In genomic region chr10:79865189-79865601, GRCm38 (mm10) we compare ENCODE assay signal across 8 mouse cellular contexts. TPM values are rescaled to one million over a fixed set of nuclear protein-coding genes. Genes with fewer than 3 reads are reported as not detected.
DNase-seq lines count a peak whose midpoint lies in the region; ATAC-seq and TF ChIP-seq lines count a peak whose summit lies in the region.

No protein-coding gene starts in this region.

- no peak overlapping the region for H3K4me2 ChIP-seq in lung, embryonic 14.5 days
- no peak overlapping the region for H3K4me2 ChIP-seq in limb, embryonic 11.5 days (ENCODE audit: low read depth, severe bottlenecking)
- H3K4me2 ChIP-seq in stomach, embryonic 14.5 days (replicated peaks; ENCODE audit: low read depth, low read length): no peak overlapping the region

- H3K36me3 ChIP-seq in lung, embryonic 14.5 days (ENCODE audit: insufficient read depth): peaks cover 67% of the 10 kb centered on the region
- peaks cover 44% of the 10 kb centered on the region for H3K36me3 ChIP-seq in limb, embryonic 11.5 days (ENCODE audit: control insufficient read depth, insufficient read depth, low read length)
- H3K36me3 ChIP-seq in stomach, embryonic 14.5 days (ENCODE audit: control insufficient read depth, insufficient read depth, low read length): peaks cover 59% of the 10 kb centered on the region

- intact Hi-C loops in left cerebral cortex, adult 2 months (cut with DNase I): no loop called here

- no peaks in the 10 kb centered on the region for H3K9me3 ChIP-seq in lung, embryonic 14.5 days (ENCODE audit: low read depth, low read length)
- no peaks in the 10 kb centered on the region for H3K9me3 ChIP-seq in limb, embryonic 11.5 days (ENCODE audit: control insufficient read depth, low read length)
- no peaks in the 10 kb centered on the region for H3K9me3 ChIP-seq in stomach, embryonic 14.5 days (ENCODE audit: control insufficient read depth, low read depth, low read length)

- 42% methylated on average over 12 of the region's 12 CpGs for WGBS in lung, embryonic 14.5 days
- 70% methylated on average over 12 of the region's 12 CpGs for WGBS in limb, embryonic 11.5 days
- 58% methylated on average over 12 of the region's 12 CpGs for WGBS in stomach, embryonic 14.5 days

- ATAC-seq in CD4-positive, CD25-positive, alpha-beta regulatory T cell, adult 4 months: no peak
- peak; percentile 28 for ATAC-seq in lung, embryonic 14.5 days (ENCODE audit: insufficient read depth)
- 0 out of 2 replicates have a peak, but pooled peaks have one; percentile 5 for ATAC-seq in limb, embryonic 11.5 days (ENCODE audit: insufficient number of reproducible peaks, low FRiP score, low TSS enrichment, low read depth)
- ATAC-seq in stomach, embryonic 14.5 days (ENCODE audit: insufficient number of reproducible peaks, insufficient read depth, low FRiP score, low read depth): peak; percentile 19; the same call in 1 of the 2 replicates

- H3K27me3 ChIP-seq in lung, embryonic 14.5 days (ENCODE audit: insufficient read depth, low read length): no peaks in the 10 kb centered on the region
- no peaks in the 10 kb centered on the region for H3K27me3 ChIP-seq in limb, embryonic 11.5 days (ENCODE audit: control insufficient read depth, insufficient read depth, low read length)
- H3K27me3 ChIP-seq in stomach, embryonic 14.5 days (ENCODE audit: control insufficient read depth, insufficient read depth, low read length): no peaks in the 10 kb centered on the region

- peak overlapping the region; percentile 32; the same call in 1 of the 2 replicates for H3K27ac ChIP-seq in lung, embryonic 14.5 days (ENCODE audit: low read depth)
- H3K27ac ChIP-seq in limb, embryonic 11.5 days (replicated peaks; ENCODE audit: low read depth, low read length): no peak overlapping the region
- H3K27ac ChIP-seq in stomach, embryonic 14.5 days (ENCODE audit: low read length): peak overlapping the region; percentile 21; the same call in 1 of the 2 replicates
- H3K27ac ChIP-seq in left cerebral cortex, adult 2 months: no peak overlapping the region

- H3K4me3 ChIP-seq in lung, embryonic 14.5 days (ENCODE audit: low read depth, low read length): 0 out of 2 replicates have a peak overlapping the region, but pooled peaks have one; percentile 0
- H3K4me3 ChIP-seq in limb, embryonic 11.5 days (ENCODE audit: low read depth, low read length): no peak overlapping the region
- H3K4me3 ChIP-seq in stomach, embryonic 14.5 days (ENCODE audit: low read depth, low read length): no peak overlapping the region
- H3K4me3 ChIP-seq in left cerebral cortex, adult 2 months: no peak overlapping the region

- no peaks in the 10 kb centered on the region for H3K4me1 ChIP-seq in lung, embryonic 14.5 days (ENCODE audit: insufficient read depth)
- H3K4me1 ChIP-seq in limb, embryonic 11.5 days (ENCODE audit: control insufficient read depth, insufficient read depth, low read length): no peaks in the 10 kb centered on the region
- 0 out of 2 replicates have a peak, but pooled peaks cover 2% of the 10 kb centered on the region for H3K4me1 ChIP-seq in stomach, embryonic 14.5 days (ENCODE audit: control insufficient read depth, insufficient read depth, low read length)

- TF ChIP-seq CTCF in lung, embryonic 14.5 days (IDR thresholded peaks at IDR 0.05; ENCODE audit: low read depth): no peak
- TF ChIP-seq CTCF in left cerebral cortex, adult 2 months (IDR thresholded peaks at IDR 0.05): no peak

- no peak overlapping the region for H3K9ac ChIP-seq in lung, embryonic 14.5 days
- no peak overlapping the region for H3K9ac ChIP-seq in limb, embryonic 11.5 days (ENCODE audit: low read length)
- no peak overlapping the region for H3K9ac ChIP-seq in stomach, embryonic 14.5 days (replicated peaks; ENCODE audit: low read depth, low read length)

- peak; percentile 30 for DNase-seq in CD4-positive, CD25-positive, alpha-beta regulatory T cell, adult 2 months (ENCODE audit: low read depth, low spot score)
- no peak for DNase-seq in lung, embryonic 14.5 days
- DNase-seq in lung, postnatal 25 days (ENCODE audit: low spot score): no peak
- DNase-seq in limb, embryonic 11.5 days (ENCODE audit: low spot score): peak; percentile 47
- no peak for DNase-seq in left cerebral cortex, adult 2 months (ENCODE audit: extremely low spot score in 1 of 2, low spot score in 2 of 2)
- DNase-seq in cerebellum, postnatal 36 days: no peak

RNA-seq across cellular contexts. Expression of gene Prtn3, which starts 9.1 kb away (rescaled TPM):
- not detected for polyA plus RNA-seq in CD4-positive, CD25-positive, alpha-beta regulatory T cell, adult 4 months (2017; shearing (Covaris generic))
- 3.5 and 3.7 TPM in 2 replicates for polyA plus RNA-seq in lung, embryonic 14.5 days (2014; fragmentation: Nextera tagmentation; extraction: Ambion mirVana)
- polyA plus RNA-seq in limb, embryonic 11.5 days (2014; fragmentation: Nextera tagmentation; extraction: Ambion mirVana): 16.0 and 19.6 TPM in 2 replicates
- 2.9 and 5.6 TPM in 2 replicates for polyA plus RNA-seq in stomach, embryonic 14.5 days (2014; fragmentation: Nextera tagmentation; extraction: Ambion mirVana)
- total RNA-seq in left cerebral cortex, adult 2 months (2021): 1 to 10 TPM; 1.7 to 2.6 TPM

RNA-seq across cellular contexts. Expression of gene Plppr3, which starts 9.2 kb away (rescaled TPM):
- 1 to 10 TPM; 2.1 to 4.5 TPM for polyA plus RNA-seq in CD4-positive, CD25-positive, alpha-beta regulatory T cell, adult 4 months (2017; shearing (Covaris generic))
- polyA plus RNA-seq in lung, embryonic 14.5 days (2014; fragmentation: Nextera tagmentation; extraction: Ambion mirVana): 31.3 and 37.4 TPM in 2 replicates
- polyA plus RNA-seq in limb, embryonic 11.5 days (2014; fragmentation: Nextera tagmentation; extraction: Ambion mirVana): 95.1 and 95.7 TPM in 2 replicates
- 41.3 and 51.7 TPM in 2 replicates for polyA plus RNA-seq in stomach, embryonic 14.5 days (2014; fragmentation: Nextera tagmentation; extraction: Ambion mirVana)
- 10 to 100 TPM; 51.8 to 63.0 TPM for total RNA-seq in left cerebral cortex, adult 2 months (2021)

RNA-seq across cellular contexts. Expression of gene Ptbp1, which starts 11.0 kb away (rescaled TPM):
- polyA plus RNA-seq in CD4-positive, CD25-positive, alpha-beta regulatory T cell, adult 4 months (2017; shearing (Covaris generic)): 100 to 1,000 TPM; 103 to 274 TPM
- polyA plus RNA-seq in lung, embryonic 14.5 days (2014; fragmentation: Nextera tagmentation; extraction: Ambion mirVana): 355 and 366 TPM in 2 replicates
- polyA plus RNA-seq in limb, embryonic 11.5 days (2014; fragmentation: Nextera tagmentation; extraction: Ambion mirVana): 328 and 351 TPM in 2 replicates
- polyA plus RNA-seq in stomach, embryonic 14.5 days (2014; fragmentation: Nextera tagmentation; extraction: Ambion mirVana): 237 and 275 TPM in 2 replicates
- 10 to 100 TPM; 55.5 to 61.7 TPM for total RNA-seq in left cerebral cortex, adult 2 months (2021)

RNA-seq across cellular contexts. Expression of gene Elane, which starts 20.9 kb away (rescaled TPM):
- not detected for polyA plus RNA-seq in CD4-positive, CD25-positive, alpha-beta regulatory T cell, adult 4 months (2017; shearing (Covaris generic))
- 0.18 and 0.26 TPM in 2 replicates for polyA plus RNA-seq in lung, embryonic 14.5 days (2014; fragmentation: Nextera tagmentation; extraction: Ambion mirVana)
- polyA plus RNA-seq in limb, embryonic 11.5 days (2014; fragmentation: Nextera tagmentation; extraction: Ambion mirVana): 0.20 TPM in 1 of 2 replicates, not detected in the other
- polyA plus RNA-seq in stomach, embryonic 14.5 days (2014; fragmentation: Nextera tagmentation; extraction: Ambion mirVana): 0.88 and 3.3 TPM in 2 replicates
- total RNA-seq in left cerebral cortex, adult 2 months (2021): not detected

RNA-seq across cellular contexts. Expression of gene Cfd, which starts 25.5 kb away (rescaled TPM):
- not detected for polyA plus RNA-seq in CD4-positive, CD25-positive, alpha-beta regulatory T cell, adult 4 months (2017; shearing (Covaris generic))
- polyA plus RNA-seq in lung, embryonic 14.5 days (2014; fragmentation: Nextera tagmentation; extraction: Ambion mirVana): not detected in 2 replicates
- not detected in 2 replicates for polyA plus RNA-seq in limb, embryonic 11.5 days (2014; fragmentation: Nextera tagmentation; extraction: Ambion mirVana)
- not detected in 2 replicates for polyA plus RNA-seq in stomach, embryonic 14.5 days (2014; fragmentation: Nextera tagmentation; extraction: Ambion mirVana)
- total RNA-seq in left cerebral cortex, adult 2 months (2021): not detected

Comparison
In these comparisons a context has a peak if more than half of its experiments do, and no peak if none do; other contexts are left out.
1. DNase-seq: peak in CD4-positive, CD25-positive, alpha-beta regulatory T cell, adult 2 months (single experiment) and limb, embryonic 11.5 days (single experiment); none in lung, embryonic 14.5 days (single experiment), lung, postnatal 25 days (single experiment), left cerebral cortex, adult 2 months (0 of 2) and cerebellum, postnatal 36 days (0 of 2).
2. H3K27ac ChIP-seq: peak in lung, embryonic 14.5 days (single experiment) and stomach, embryonic 14.5 days (single experiment); none in limb, embryonic 11.5 days (single experiment) and left cerebral cortex, adult 2 months (single experiment).